Mouse (Mus musculus) liver, embryonic 13.5 days (tissue): Measurements from ENCODE around the gene H2al1g. TPM values are rescaled to one million over a fixed set of nuclear protein-coding genes. Genes with fewer than 3 reads are reported as not detected.
"Not testable (repeated sequence)": the region's sequence is repeated elsewhere in the genome, so short reads cannot be mapped to it uniquely, and the experiment has no call there.

ENCODE experiments used
- ATAC-seq: fragments of 200-750 bp; cut with Nextera tagmentation; 2 replicates; pipeline ENCODE4 v1.8.0; 2017; ENCODE audit warnings: low read depth, mild to moderate bottlenecking, moderate number of reproducible peaks, moderate library complexity
- DNase-seq: peaks from one replicate; pipeline ENCODE4 v3.0.0; 2022
- H3K27ac ChIP-seq: fragments of 300-500 bp; sonication (generic); 2 replicates; pipeline ENCODE4 v1.5.1; 2015; ENCODE audit warnings: moderate library complexity, mild to moderate bottlenecking, inconsistent platforms
- H3K27me3 ChIP-seq: fragments of 300-500 bp; sonication (generic); 2 replicates; pipeline ENCODE4 v1.6.1; 2015; ENCODE audit warnings: mild to moderate bottlenecking, inconsistent platforms
- H3K36me3 ChIP-seq: fragments of 300-500 bp; sonication (generic); 2 replicates; pipeline ENCODE4 v1.6.1; 2015; ENCODE audit warnings: mild to moderate bottlenecking, inconsistent platforms
- H3K4me1 ChIP-seq: fragments of 300-500 bp; sonication (generic); replicated peaks from 2 replicates; pipeline ENCODE4 v1.6.1; 2015; ENCODE audit warnings: inconsistent platforms
- H3K4me2 ChIP-seq: fragments of 300-500 bp; sonication (generic); 2 replicates; pipeline ENCODE4 v1.6.1; 2015; ENCODE audit warnings: inconsistent platforms, mild to moderate bottlenecking, moderate library complexity
- H3K4me3 ChIP-seq: fragments of 300-500 bp; sonication (generic); replicated peaks from 2 replicates; pipeline ENCODE4 v1.5.1; 2015; ENCODE audit warnings: mild to moderate bottlenecking, inconsistent platforms
- H3K9ac ChIP-seq: fragments of 300-500 bp; sonication (generic); 2 replicates; pipeline ENCODE4 v1.6.1; 2015; ENCODE audit warnings: mild to moderate bottlenecking, inconsistent platforms
- H3K9me3 ChIP-seq: fragments of 300-500 bp; sonication (generic); replicated peaks from 2 replicates; pipeline ENCODE4 v1.6.1; 2016; ENCODE audit warnings: inconsistent platforms
- WGBS: fragments of 180-500 bp; shearing (Covaris S2); methylation state at CpG from one replicate; pipeline ENCODE4 v1.1.7; 2015; ENCODE audit not compliant: insufficient replicate concordance; 5-methylcytosine and 5-hydroxymethylcytosine counted together
- polyA plus RNA-seq: library from polyadenylated mRNA; unstranded; fragments of >200 nt; fragmentation: Nextera tagmentation; extraction: Ambion mirVana; gene quantifications from 2 replicates; pipeline ENCODE4 v1.2.1, GENCODE M21; 2015

H2al1g gene
- not detected in 2 replicates for polyA plus RNA-seq

DNA sequence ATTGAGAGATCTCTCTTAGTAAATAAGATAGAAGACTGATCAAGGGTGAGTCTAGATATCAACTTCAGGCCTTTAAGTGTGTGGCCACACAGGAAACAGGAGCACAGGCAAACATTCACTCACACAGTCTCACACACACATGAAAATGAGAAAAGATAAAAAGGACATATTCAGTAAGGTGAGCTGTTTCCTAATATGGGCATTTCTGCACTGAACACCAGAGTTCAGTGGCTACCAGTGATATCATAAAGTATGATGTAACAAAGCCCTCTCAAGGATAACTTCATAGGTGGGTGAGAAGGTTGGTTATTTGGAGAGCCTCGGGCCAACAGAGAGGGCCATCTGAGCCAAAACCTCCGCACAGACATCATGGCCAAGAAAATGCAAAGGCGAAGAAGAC is at the start of gene H2al1g:
Gene H2al1g (plus strand): TSS at position 301 of the 400 bp plus-strand sequence.
- not testable (repeated sequence) for H3K27me3 ChIP-seq, H3K36me3 ChIP-seq, H3K4me3 ChIP-seq, H3K27ac ChIP-seq, H3K9me3 ChIP-seq, DNase-seq, H3K9ac ChIP-seq, ATAC-seq, H3K4me2 ChIP-seq, H3K4me1 ChIP-seq
- WGBS = no CpG with 5 or more reads among the region's 3 CpGs

DNA sequence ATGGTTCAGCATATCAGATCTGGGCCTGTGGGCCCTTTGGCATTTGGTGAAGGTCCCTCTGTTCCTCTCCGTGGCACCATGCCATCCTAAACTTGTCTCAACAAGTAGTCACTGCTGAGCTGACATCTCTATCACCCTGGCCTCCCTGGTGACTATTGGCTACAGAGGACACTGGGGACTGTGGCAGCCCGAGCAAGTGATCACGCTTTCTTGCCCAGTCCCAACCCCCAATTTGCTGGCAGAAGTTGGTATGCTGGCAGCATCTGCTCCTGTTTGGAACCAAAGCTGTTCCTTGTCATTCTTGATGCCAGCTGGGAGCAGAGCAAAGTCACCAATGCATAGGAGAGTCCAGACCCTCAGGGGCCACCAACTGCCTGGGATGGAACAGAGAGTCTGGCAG is 49.0 kb upstream of the H2al1g start:
- Histone ChIP-seq H3K9me3 (no peaks in the 10 kb centered on the region), H3K27ac (no peak overlapping the region), H3K4me1 (no peaks in the 10 kb centered on the region), H3K36me3 (no peaks in the 10 kb centered on the region), H3K4me2 (no peak overlapping the region), H3K27me3 (no peaks in the 10 kb centered on the region; the same call in 1 of the 2 replicates), H3K4me3 (no peak overlapping the region), H3K9ac (no peak overlapping the region)
- no peak for DNase-seq
- no peak for ATAC-seq
- WGBS = 74% methylated on average over 3 of the region's 3 CpGs

DNA sequence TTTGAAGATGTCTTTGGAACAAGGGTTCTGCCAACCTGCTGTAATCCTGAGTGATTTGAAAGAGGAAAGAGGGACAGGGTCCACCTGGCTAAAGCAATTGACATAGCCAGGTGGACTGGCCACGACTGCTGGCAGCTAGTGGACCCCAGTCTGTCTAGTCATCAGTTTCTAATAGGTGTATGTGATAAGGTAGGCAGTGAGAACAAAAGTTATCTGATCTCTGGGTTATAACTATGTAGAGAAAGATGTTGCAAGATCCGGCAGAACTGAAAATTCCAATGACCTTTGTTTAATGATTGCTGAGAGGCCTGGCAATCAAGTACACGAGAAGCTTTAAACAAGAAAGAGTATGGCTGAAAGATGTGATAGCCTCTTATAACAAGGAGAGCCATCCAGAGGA is 44.9 kb upstream of the H2al1g start:
- no peaks in the 10 kb centered on the region for H3K4me1 ChIP-seq
- H3K9ac ChIP-seq = no peak overlapping the region
- H3K27me3 ChIP-seq = no peaks in the 10 kb centered on the region
- no peak overlapping the region for H3K4me2 ChIP-seq
- ATAC-seq (no peak), DNase-seq (no peak)
- no peaks in the 10 kb centered on the region for H3K36me3 ChIP-seq
- no peak overlapping the region for H3K27ac ChIP-seq
- 49% methylated on average over 3 of the region's 3 CpGs for WGBS
- no peak overlapping the region for H3K4me3 ChIP-seq
- H3K9me3 ChIP-seq = no peaks in the 10 kb centered on the region

DNA sequence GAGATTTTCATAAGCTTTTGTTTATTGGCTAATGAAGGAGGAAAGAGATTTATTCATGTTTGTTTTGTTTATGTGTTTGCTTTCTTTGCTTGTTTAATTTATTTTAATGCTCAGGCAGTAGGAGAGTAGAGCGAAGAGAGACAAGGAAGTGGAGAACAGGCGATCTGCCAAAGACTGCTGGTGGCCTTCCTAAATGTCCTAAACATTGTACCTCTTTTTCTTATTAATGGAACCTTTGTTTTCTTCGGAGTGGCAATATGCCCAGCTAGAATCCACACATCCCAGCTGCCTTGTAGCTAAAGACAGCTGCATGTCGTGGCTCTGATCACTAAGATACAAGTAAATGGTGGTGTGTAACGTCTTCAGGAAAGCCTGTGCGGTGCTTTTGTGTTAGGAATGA is 41.0 kb upstream of the H2al1g start:
- Histone ChIP-seq H3K4me1 (no peaks in the 10 kb centered on the region), H3K4me2 (no peak overlapping the region), H3K4me3 (no peak overlapping the region), H3K27ac (no peak overlapping the region), H3K9ac (no peak overlapping the region), H3K27me3 (no peaks in the 10 kb centered on the region), H3K9me3 (no peaks in the 10 kb centered on the region), H3K36me3 (no peaks in the 10 kb centered on the region)
- ATAC-seq (no peak), DNase-seq (no peak)
- 57% methylated on average over 6 of the region's 6 CpGs for WGBS

DNA sequence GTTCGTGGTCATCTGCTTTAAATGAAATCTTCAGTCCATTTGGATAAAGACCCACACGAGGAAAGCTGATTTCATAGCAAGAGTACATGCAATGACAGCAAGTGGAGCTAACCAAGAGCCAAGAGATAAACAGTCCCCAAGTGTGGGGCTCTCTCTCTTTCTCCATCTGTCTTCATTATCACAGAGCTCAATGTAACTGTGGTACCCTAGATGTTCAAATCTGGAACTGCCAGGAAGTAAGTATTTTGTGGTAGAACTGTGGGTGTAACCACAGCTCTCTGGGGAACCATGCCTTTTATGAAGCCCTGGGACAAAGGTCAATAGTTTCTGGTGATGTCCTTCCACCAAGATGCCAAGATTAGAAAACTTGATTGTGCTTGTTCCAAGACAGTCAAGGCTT is 37.3 kb upstream of the H2al1g start:
- H3K4me1 ChIP-seq = no peaks in the 10 kb centered on the region
- DNase-seq (no peak), ATAC-seq (no peak)
- H3K9me3 ChIP-seq = no peaks in the 10 kb centered on the region
- H3K4me3 ChIP-seq = no peak overlapping the region
- no peaks in the 10 kb centered on the region for H3K27me3 ChIP-seq
- H3K27ac ChIP-seq = no peak overlapping the region
- no peaks in the 10 kb centered on the region for H3K36me3 ChIP-seq
- WGBS = 39% methylated on average over 2 of the region's 2 CpGs
- no peak overlapping the region for H3K9ac ChIP-seq
- no peak overlapping the region for H3K4me2 ChIP-seq

DNA sequence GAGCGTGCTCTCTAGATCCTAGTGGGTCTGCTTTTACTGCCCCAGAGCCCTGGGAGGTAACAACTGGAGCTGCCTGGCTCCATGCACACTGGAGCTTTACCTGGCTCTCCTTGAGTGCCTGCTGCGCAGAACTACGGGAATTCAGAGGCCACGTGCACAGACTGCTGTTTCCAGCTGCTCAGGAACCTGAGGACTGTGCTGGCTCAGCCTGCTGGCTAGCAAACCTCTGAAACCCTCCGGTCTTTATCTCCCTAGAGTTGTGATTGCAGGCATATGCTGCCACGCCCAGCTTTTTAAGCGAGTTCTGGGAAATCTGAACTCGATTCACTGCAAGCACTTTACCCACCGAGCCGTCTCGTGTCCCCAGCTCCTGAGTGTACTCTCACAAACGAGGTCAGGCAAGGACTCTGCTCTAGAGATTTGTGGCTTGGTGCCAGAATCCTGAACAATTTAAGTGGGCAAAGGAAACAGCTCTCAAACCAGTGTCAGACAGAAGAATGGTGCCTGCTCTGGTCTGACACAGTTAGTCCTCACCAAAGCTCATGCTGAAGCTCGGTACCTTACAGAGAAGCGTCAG is 29.7 kb upstream of the H2al1g start:
- ATAC-seq (no peak), DNase-seq (no peak)
- no peak overlapping the region for H3K4me3 ChIP-seq
- H3K36me3 ChIP-seq = no peaks in the 10 kb centered on the region
- H3K4me2 ChIP-seq = no peak overlapping the region
- WGBS = 53% methylated on average over 14 of the region's 14 CpGs
- H3K27me3 ChIP-seq = no peaks in the 10 kb centered on the region
- H3K4me1 ChIP-seq = no peaks in the 10 kb centered on the region
- H3K9ac ChIP-seq = no peak overlapping the region
- no peaks in the 10 kb centered on the region for H3K9me3 ChIP-seq
- no peak overlapping the region for H3K27ac ChIP-seq

DNA sequence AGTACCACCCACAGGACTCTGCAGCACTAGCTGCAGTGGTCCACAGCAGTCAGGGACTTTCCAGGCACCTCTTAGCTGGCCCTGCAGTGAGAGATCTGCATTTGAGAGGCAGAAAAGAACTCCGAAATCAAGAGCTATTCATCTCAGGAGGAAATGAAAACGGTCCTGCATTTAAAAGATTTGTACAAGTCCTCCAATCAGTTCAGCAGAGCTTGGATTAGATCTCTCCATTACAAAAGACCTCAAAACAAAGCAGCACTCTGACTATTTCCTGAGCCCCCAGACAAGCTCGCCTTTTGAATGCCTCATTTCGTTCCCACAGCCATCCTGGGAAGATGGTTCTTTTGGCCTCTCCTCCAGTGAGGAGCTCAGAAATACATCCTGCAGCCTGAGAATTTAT is 28.8 kb upstream of the H2al1g start:
- DNase-seq (no peak), ATAC-seq (no peak)
- Histone ChIP-seq H3K36me3 (no peaks in the 10 kb centered on the region), H3K27me3 (no peaks in the 10 kb centered on the region), H3K9me3 (no peaks in the 10 kb centered on the region), H3K9ac (no peak overlapping the region), H3K4me1 (no peaks in the 10 kb centered on the region), H3K4me3 (no peak overlapping the region), H3K27ac (no peak overlapping the region), H3K4me2 (no peak overlapping the region)
- 43% methylated on average over 4 of the region's 4 CpGs for WGBS

DNA sequence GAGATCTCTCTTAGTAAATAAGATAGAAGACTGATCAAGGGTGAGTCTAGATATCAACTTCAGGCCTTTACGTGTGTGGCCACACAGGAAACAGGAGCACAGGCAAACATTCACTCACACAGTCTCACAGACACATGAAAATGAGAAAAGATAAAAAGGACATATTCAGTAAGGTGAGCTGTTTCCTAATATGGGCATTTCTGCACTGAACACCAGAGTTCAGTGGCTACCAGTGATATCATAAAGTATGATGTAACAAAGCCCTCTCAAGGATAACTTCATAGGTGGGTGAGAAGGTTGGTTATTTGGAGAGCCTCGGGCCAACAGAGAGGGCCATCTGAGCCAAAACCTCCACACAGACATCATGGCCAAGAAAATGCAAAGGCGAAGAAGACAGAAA is 19.1 kb upstream of the H2al1g start, which contains the start of gene H2al1a:
Gene H2al1a (plus strand): TSS at position 301 of the 400 bp plus-strand sequence.
- not testable (repeated sequence) for H3K4me2 ChIP-seq, H3K36me3 ChIP-seq, ATAC-seq, H3K27me3 ChIP-seq, H3K4me3 ChIP-seq, H3K4me1 ChIP-seq, H3K9ac ChIP-seq, H3K27ac ChIP-seq, DNase-seq, H3K9me3 ChIP-seq
- no CpG with 5 or more reads among the region's 3 CpGs for WGBS

DNA sequence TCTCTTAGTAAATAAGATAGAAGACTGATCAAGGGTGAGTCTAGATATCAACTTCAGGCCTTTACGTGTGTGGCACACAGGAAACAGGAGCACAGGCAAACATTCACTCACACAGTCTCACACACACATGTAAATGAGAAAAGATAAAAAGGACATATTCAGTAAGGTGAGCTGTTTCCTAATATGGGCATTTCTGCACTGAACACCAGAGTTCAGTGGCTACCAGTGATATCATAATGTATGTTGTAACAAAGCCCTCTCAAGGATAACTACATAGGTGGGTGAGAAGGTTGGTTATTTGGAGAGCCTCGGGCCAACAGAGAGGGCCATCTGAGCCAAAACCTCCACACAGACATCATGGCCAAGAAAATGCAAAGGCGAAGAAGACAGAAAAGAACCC is 15.9 kb upstream of the H2al1g start, which contains the start of gene H2al1b:
Gene H2al1b (plus strand): TSS at position 301 of the 400 bp plus-strand sequence.
- not testable (repeated sequence) for H3K36me3 ChIP-seq, H3K4me1 ChIP-seq, H3K4me3 ChIP-seq, DNase-seq, H3K9me3 ChIP-seq, H3K4me2 ChIP-seq, ATAC-seq, H3K9ac ChIP-seq, H3K27ac ChIP-seq, H3K27me3 ChIP-seq
- 88% methylated on average over 1 of the region's 3 CpGs for WGBS

DNA sequence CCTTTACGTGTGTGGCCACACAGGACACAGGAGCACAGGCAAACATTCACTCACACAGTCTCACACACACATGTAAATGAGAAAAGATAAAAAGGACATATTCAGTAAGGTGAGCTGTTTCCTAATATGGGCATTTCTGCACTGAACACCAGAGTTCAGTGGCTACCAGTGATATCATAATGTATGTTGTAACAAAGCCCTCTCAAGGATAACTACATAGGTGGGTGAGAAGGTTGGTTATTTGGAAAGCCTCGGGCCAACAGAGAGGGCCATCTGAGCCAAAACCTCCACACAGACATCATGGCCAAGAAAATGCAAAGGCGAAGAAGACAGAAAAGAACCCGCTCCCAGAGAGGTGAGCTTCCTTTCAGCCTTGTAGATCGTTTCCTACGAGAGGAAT is 12.7 kb upstream of the H2al1g start, which contains the start of gene H2al1c:
Gene H2al1c (plus strand): TSS at position 301 of the 400 bp plus-strand sequence.
- WGBS = 66% methylated on average over 2 of the region's 6 CpGs
- H3K27ac ChIP-seq, H3K4me1 ChIP-seq, H3K36me3 ChIP-seq, ATAC-seq, H3K4me3 ChIP-seq, H3K27me3 ChIP-seq, H3K9ac ChIP-seq, H3K4me2 ChIP-seq, DNase-seq, H3K9me3 ChIP-seq: not testable (repeated sequence)

DNA sequence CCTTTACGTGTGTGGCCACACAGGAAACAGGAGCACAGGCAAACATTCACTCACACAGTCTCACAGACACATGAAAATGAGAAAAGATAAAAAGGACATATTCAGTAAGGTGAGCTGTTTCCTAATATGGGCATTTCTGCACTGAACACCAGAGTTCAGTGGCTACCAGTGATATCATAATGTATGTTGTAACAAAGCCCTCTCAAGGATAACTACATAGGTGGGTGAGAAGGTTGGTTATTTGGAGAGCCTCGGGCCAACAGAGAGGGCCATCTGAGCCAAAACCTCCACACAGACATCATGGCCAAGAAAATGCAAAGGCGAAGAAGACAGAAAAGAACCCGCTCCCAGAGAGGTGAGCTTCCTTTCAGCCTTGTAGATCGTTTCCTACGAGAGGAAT is 9.5 kb upstream of the H2al1g start, which contains the start of gene H2al1d:
Gene H2al1d (plus strand): TSS at position 301 of the 400 bp plus-strand sequence.
- H3K4me1 ChIP-seq, ATAC-seq, H3K36me3 ChIP-seq, H3K4me3 ChIP-seq, H3K9ac ChIP-seq, H3K9me3 ChIP-seq, H3K4me2 ChIP-seq, DNase-seq, H3K27me3 ChIP-seq, H3K27ac ChIP-seq: not testable (repeated sequence)
- WGBS = no CpG with 5 or more reads among the region's 6 CpGs

DNA sequence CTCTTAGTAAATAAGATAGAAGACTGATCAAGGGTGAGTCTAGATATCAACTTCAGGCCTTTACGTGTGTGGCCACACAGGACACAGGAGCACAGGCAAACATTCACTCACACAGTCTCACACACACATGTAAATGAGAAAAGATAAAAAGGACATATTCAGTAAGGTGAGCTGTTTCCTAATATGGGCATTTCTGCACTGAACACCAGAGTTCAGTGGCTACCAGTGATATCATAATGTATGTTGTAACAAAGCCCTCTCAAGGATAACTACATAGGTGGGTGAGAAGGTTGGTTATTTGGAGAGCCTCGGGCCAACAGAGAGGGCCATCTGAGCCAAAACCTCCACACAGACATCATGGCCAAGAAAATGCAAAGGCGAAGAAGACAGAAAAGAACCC is 6.4 kb upstream of the H2al1g start, which contains the start of gene H2al1e:
Gene H2al1e (plus strand): TSS at position 301 of the 400 bp plus-strand sequence.
- not testable (repeated sequence) for H3K36me3 ChIP-seq, H3K9ac ChIP-seq, H3K4me1 ChIP-seq, H3K27ac ChIP-seq, H3K27me3 ChIP-seq, DNase-seq, H3K9me3 ChIP-seq, H3K4me3 ChIP-seq, H3K4me2 ChIP-seq, ATAC-seq
- no CpG with 5 or more reads among the region's 3 CpGs for WGBS
